Mouse (Mus musculus): ENCODE data around the gene Gm26992.
"Not testable (repeated sequence)": the region's sequence is repeated elsewhere in the genome, so short reads cannot be mapped to it uniquely, and the experiment has no call there.

The Gm26992 gene

GRCm38 (mm10) chrX:103421710-103422109, at the start of gene Gm26992:
Gene Gm26992, plus strand, starts transcription at chrX:103422010.
- POLR2A ChIA-PET = interaction anchor here in 2 of 4 experiments (1.1 to 2.0 kb wide), 7 partner anchors 12 to 21 kb away, joined by 3 to 15 read pairs (median 4); no protein-coding TSS in a partner anchor
- CTCF ChIA-PET = no interaction called here

DNA sequence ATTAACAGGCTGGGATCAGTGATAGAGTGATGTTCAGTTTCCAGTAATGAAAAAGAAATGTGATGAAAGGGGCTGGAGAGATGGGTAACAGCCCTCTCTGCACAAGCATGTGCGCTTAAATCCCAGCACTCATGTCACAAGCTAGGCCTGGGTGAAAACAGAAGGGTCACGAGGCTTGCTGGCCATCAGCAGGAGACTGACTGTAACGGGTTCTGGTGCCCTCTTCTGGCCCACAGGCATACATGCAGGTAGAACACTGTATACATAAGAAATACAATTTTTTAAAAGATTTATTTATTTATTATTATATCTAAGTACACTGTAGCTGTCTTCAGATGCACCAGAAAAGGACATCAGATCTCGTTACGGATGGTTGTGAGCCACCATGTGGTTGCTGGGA, 47.6 kb upstream of the Gm26992 start:
- ChIA-PET POLR2A (interaction anchor here in 3 of 4 experiments (0.6 to 1.9 kb wide), 10 partner anchors 10 to 215 kb away, joined by 3 to 7 read pairs (median 4); no protein-coding TSS in a partner anchor), CTCF (interaction anchor here in 2 of 4 experiments (0.6 to 1.6 kb wide), 10 partner anchors 10 to 142 kb away, joined by 3 to 10 read pairs (median 4); no protein-coding TSS in a partner anchor)

DNA sequence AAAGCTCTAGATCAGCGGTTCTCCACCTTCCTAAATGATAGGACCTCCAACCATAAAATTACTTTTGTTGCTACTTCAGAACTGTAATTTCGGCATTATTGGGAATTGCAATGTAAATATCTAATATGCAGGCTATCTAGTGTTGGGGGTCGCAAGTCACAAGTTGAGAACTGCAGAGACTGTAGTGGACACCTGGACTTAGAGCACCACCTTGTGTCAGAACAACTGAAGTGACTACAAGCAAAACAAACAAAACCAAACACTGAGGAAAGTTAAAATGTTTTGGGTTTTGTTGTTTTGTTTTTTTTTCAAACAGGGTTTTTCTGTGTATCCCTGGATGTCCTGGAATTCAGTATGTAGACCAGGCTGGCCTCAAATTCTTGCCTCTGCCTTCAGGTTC, 37.3 kb upstream of the Gm26992 start:
- CTCF ChIA-PET = interaction anchor here in 2 of 4 experiments (0.7 to 1.8 kb wide), 4 partner anchors 11 to 59 kb away, joined by 3 to 9 read pairs (median 6); no protein-coding TSS in a partner anchor

GRCm38 (mm10) chrX:103388131-103388530, 33.7 kb upstream of the Gm26992 start:
- ChIA-PET CTCF (interaction anchor here in 2 of 4 experiments (0.6 to 1.2 kb wide), 4 partner anchors 9 to 114 kb away, joined by 3 to 7 read pairs (median 4); no protein-coding TSS in a partner anchor), POLR2A (interaction anchor here in 2 of 4 experiments (0.6 to 2.4 kb wide), 6 partner anchors 10 to 60 kb away, joined by 3 to 7 read pairs (median 4); no protein-coding TSS in a partner anchor)

More for the DNA sequence above, 37.3 kb upstream of the Gm26992 start:
- POLR2A ChIA-PET = interaction anchor here in 2 of 4 experiments (0.6 to 2.5 kb wide), 7 partner anchors 21 to 274 kb away, joined by 3 to 11 read pairs (median 3); no protein-coding TSS in a partner anchor

- ChIA-PET CTCF (no interaction called here), POLR2A (interaction anchor here in 2 of 4 experiments (0.9 to 2.2 kb wide), 5 partner anchors 9 to 45 kb away, joined by 3 to 6 read pairs (median 3); no protein-coding TSS in a partner anchor)
Measured at GRCm38 (mm10) chrX:103393841-103394240, 28.0 kb upstream of the Gm26992 start.

DNA sequence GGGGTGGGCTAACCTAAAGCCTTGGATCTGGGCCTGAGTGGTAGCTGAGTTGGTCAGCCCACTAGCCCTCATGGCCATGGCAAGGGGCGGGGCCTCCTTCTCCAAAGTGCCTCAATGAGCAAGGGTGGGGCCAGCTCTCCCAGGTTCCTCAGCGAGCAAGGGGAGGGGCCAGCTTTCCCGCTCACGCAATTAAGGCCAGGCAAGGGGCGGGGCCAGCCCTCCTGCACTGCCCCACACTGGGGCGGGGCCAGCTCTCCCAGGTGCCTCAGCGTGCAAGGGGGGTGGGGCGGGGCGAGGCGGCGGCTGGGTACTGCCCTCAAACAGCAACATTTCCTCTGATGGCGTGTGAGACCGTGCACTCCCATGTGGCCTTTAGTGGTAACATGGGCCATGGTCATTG, 16.8 kb upstream of the Gm26992 start:
- ChIA-PET POLR2A (interaction anchor here in 3 of 4 experiments (0.6 to 12.5 kb wide), 33 partner anchors 9 to 576 kb away, joined by 3 to 200 read pairs (median 4); partner anchors contain the start of genes Gm26992 (in 2 of the 3), Rlim (in 2 of the 3), Tsx (in 2 of the 3) and Cdx4 (in 1 of the 3)), CTCF (interaction anchor here in 2 of 4 experiments (0.5 to 4.6 kb wide), 11 partner anchors 14 to 522 kb away, joined by 3 to 29 read pairs (median 4); no protein-coding TSS in a partner anchor)

- CTCF ChIA-PET = interaction anchor here in 3 of 4 experiments (0.6 to 1.2 kb wide), 3 partner anchors 26 to 27 kb away, joined by 3 to 6 read pairs (median 3); no protein-coding TSS in a partner anchor
Measured at GRCm38 (mm10) chrX:103414167-103414566, 7.6 kb upstream of the Gm26992 start, which contains the start of gene Tsx. Gene Tsx, plus strand, starts transcription at chrX:103414467.

GRCm38 (mm10) chrX:103427677-103428076, 5.9 kb downstream of the Gm26992 start:
- POLR2A ChIA-PET = interaction anchor here in 3 of 4 experiments (0.6 to 3.9 kb wide), 19 partner anchors 10 to 553 kb away, joined by 3 to 27 read pairs (median 5); partner anchors contain the start of genes Rlim (in 1 of the 3) and Tsx (in 1 of the 3)

More at GRCm38 (mm10) chrX:103414167-103414566, 7.6 kb upstream of the Gm26992 start, which contains the start of gene Tsx:
- POLR2A ChIA-PET = interaction anchor here in 3 of 4 experiments (0.8 to 2.3 kb wide), 8 partner anchors 9 to 36 kb away, joined by 3 to 10 read pairs (median 3); no protein-coding TSS in a partner anchor

GRCm38 (mm10) chrX:103432293-103432692, 10.5 kb downstream of the Gm26992 start:
- CTCF ChIA-PET = no interaction called here
- POLR2A ChIA-PET = interaction anchor here in 2 of 4 experiments (2.2 to 16.4 kb wide), 3 partner anchors 15 to 30 kb away, joined by 7 to 200 read pairs (median 26); no protein-coding TSS in a partner anchor

More at GRCm38 (mm10) chrX:103427677-103428076, 5.9 kb downstream of the Gm26992 start:
- CTCF ChIA-PET = interaction anchor here in 3 of 4 experiments (0.6 to 1.4 kb wide), 3 partner anchors 13 to 44 kb away, joined by 7 to 10 read pairs (median 8); no protein-coding TSS in a partner anchor

GRCm38 (mm10) chrX:103438023-103438422, 16.2 kb downstream of the Gm26992 start:
- POLR2A ChIA-PET = interaction anchor here (0.6 to 16.4 kb wide), 47 partner anchors 9 to 543 kb away, joined by 3 to 200 read pairs (median 5); partner anchors contain the start of genes Cdx4 (in 1 of the 4), Gm26992 (in 1 of the 4) and Rlim (in 1 of the 4)
- CTCF ChIA-PET = interaction anchor here in 3 of 4 experiments (0.6 to 1.2 kb wide), 4 partner anchors 10 to 255 kb away, joined by 3 to 7 read pairs (median 4); no protein-coding TSS in a partner anchor

GRCm38 (mm10) chrX:103440803-103441202, 19.0 kb downstream of the Gm26992 start:
- ChIA-PET CTCF (interaction anchor here (0.5 to 1.9 kb wide), 45 partner anchors 10 to 1325 kb away, joined by 3 to 29 read pairs (median 4); partner anchors contain the start of genes Tsx (in 3 of the 4) and Chic1 (in 1 of the 4)), POLR2A (interaction anchor here (0.5 to 16.4 kb wide), 45 partner anchors 10 to 1260 kb away, joined by 3 to 200 read pairs (median 4); partner anchors contain the start of genes Chic1 (in 1 of the 4), Gm26992 (in 1 of the 4) and Tsx (in 1 of the 4))

GRCm38 (mm10) chrX:103443755-103444154, 21.9 kb downstream of the Gm26992 start:
- POLR2A ChIA-PET = interaction anchor here (0.6 to 16.4 kb wide), 22 partner anchors 8 to 485 kb away, joined by 3 to 200 read pairs (median 4); no protein-coding TSS in a partner anchor

GRCm38 (mm10) chrX:103447539-103448169, 25.8 kb downstream of the Gm26992 start:
- CTCF ChIA-PET = interaction anchor here in 1 of 4 experiments (0.6 kb wide), 1 partner anchor 9 kb away, joined by 3 read pairs; no protein-coding TSS in a partner anchor
- POLR2A ChIA-PET = interaction anchor here (0.5 to 16.4 kb wide), 65 partner anchors 9 to 1270 kb away, joined by 3 to 200 read pairs (median 4); partner anchors contain the start of genes Cdx4 (in 1 of the 4) and Rlim (in 1 of the 4)

More at GRCm38 (mm10) chrX:103443755-103444154, 21.9 kb downstream of the Gm26992 start:
- CTCF ChIA-PET = interaction anchor here (0.6 to 1.5 kb wide), 16 partner anchors 9 to 1468 kb away, joined by 3 to 6 read pairs (median 3); partner anchors contain the start of gene Cdx4 (in 1 of the 4)

DNA sequence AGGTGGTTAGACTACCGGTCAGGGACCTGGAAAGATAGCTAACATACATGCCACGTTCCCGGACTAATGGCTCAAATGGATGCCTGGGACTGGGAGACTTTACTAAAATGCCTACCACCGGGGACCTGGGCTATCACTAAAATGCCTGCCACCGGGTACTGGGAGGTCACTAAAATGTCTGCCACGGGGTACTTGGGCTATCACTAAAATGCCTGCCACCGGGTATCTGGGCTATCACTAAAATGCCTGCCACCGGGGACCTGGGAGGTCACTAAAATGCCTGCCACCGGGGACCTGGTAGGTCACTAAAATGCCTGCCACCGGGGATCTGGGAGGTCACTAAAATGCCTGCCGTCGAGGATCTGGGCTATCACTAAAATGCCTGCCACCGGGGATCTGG, 26.6 kb downstream of the Gm26992 start:
- POLR2A ChIA-PET = interaction anchor here in 3 of 4 experiments (1.0 to 16.4 kb wide), 19 partner anchors 9 to 539 kb away, joined by 3 to 200 read pairs (median 10); partner anchors contain the start of gene Rlim (in 1 of the 3)
- CTCF ChIA-PET = not testable (repeated sequence)

GRCm38 (mm10) chrX:103448943-103449722, 27.3 kb downstream of the Gm26992 start:
- POLR2A ChIA-PET = interaction anchor here in 3 of 4 experiments (1.8 to 16.4 kb wide), 10 partner anchors 8 to 207 kb away, joined by 3 to 200 read pairs (median 21); no protein-coding TSS in a partner anchor
- CTCF ChIA-PET = not testable (repeated sequence)

- ChIA-PET CTCF (interaction anchor here in 1 of 4 experiments (1.2 to 3.6 kb wide), 2 partner anchors 9 to 12 kb away, joined by 6 to 12 read pairs; no protein-coding TSS in a partner anchor), POLR2A (interaction anchor here in 3 of 4 experiments (0.7 to 5.1 kb wide), 21 partner anchors 8 to 528 kb away, joined by 3 to 38 read pairs (median 4); partner anchors contain the start of gene Rlim (in 1 of the 3))
Measured at GRCm38 (mm10) chrX:103452815-103453214, 31.0 kb downstream of the Gm26992 start.

DNA sequence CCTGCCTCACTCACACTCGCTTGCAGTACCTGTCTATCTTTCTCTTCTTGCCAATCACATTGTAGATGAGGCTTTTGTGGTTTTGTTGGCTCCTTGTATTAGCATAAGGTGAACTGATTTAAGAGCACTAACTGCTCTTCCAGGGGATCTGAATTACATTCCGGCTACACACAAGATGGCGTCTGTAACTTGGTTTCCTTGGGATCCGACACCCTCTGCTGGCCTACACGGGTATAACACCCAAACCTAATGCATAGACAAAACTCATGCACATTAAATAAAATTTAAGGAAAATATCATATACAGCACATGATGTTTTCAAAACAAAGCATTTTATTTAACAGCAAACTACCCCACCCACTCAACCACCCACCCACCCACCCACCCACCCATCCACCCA, 38.2 kb downstream of the Gm26992 start:
- POLR2A ChIA-PET = interaction anchor here in 1 of 4 experiments (2.2 to 4.1 kb wide), 3 partner anchors 8 to 12 kb away, joined by 15 to 34 read pairs (median 33); no protein-coding TSS in a partner anchor

More for the DNA sequence above, 38.2 kb downstream of the Gm26992 start:
- CTCF ChIA-PET = no interaction called here

Data from embryonic stem cell, embryonic (primary cell).